Mouse (Mus musculus) heart, adult 2 months (tissue): ENCODE measurements at regions not wholly inside any gene's neighbourhood (a gene's known extent, or its start where the extent isn't known, plus 50 kb on each side); places are given as distances from the start of the nearest gene placed in this dataset.

Source experiments
- CTCF ChIP-seq: fragments of 200-600 bp; IDR thresholded peaks from 2 replicates; pipeline ENCODE4 v1.8.1; 2022; ENCODE audit warnings: antibody characterized with exemption, mild to moderate bottlenecking, moderate library complexity
- EP300 ChIP-seq: fragments of 200-500 bp; IDR thresholded peaks from 2 replicates; pipeline ENCODE4 v1.6.1; 2011; ENCODE audit warnings: low read depth, low read length, control low read depth; ENCODE audit not compliant: insufficient read depth
- POLR2A ChIP-seq: fragments of 200-500 bp; IDR thresholded peaks from 2 replicates; pipeline ENCODE4 v1.6.1; 2011; ENCODE audit warnings: mild to moderate bottlenecking, low read depth, low read length, control low read depth; ENCODE audit not compliant: insufficient read depth

GRCm38 (mm10) chr6:49999365-49999764 lies 110.7 kb upstream of the Mpp6 start:
- TF ChIP-seq CTCF (no peak), POLR2A (no peak), EP300 (no peak)
